In the genomic region with DNA sequence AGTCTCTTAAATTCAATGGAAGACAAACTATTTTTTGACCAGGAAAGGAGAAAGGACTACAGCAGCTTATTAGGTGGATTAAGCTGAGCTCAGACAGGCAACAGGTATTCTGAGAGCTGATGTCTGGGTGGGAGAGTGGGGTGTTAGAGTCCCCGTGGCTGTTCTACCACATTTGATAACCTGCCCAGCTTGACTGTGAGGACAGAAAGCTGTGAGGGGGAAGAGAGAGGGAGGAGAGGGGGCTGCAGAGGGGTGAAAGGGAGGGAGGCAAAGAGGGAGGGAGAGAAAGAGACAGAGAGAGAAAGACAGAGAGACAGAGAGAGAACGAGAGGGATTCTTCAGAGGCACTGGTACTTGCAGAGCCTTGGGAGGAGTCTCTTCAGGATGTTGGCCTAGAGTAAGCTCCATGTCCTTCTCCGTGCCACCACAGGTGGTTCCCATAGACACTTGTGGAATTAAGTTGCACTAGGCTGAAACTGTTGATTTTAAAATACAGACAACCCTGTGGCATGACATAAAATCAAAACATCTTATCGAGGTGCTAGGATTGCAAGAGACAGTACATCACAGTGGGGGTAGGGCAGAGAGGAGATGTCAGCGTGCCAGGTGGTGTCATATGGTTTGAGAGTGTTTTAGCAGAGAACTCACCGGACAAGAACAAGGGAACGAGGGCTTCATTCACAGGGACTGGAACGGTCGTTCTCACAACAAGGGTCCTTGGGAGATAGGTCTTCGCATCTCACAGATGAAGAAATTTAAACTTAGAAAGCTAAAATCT, we compare ENCODE assay signal across 11 mouse cellular contexts.
DNase-seq lines count a peak whose midpoint lies in the region; ATAC-seq lines count a peak whose summit lies in the region.
"Had no signal": no experiment of that assay in that cellular context is flagged by ENCODE, and none has a peak within 500 bp of the region (broad histone marks: within the 10 kb centered on the region; RNA-seq: fewer than 3 reads in every experiment).

No protein-coding gene starts in this region.

- no peaks in the 10 kb centered on the region for H3K9me3 ChIP-seq in hindbrain, embryonic 10.5 days
- H3K9me3 ChIP-seq in hindbrain, embryonic 14.5 days (ENCODE audit: control insufficient read depth, low read length), result no peaks in the 10 kb centered on the region
- H3K9me3 ChIP-seq in midbrain, embryonic 16.5 days (replicated peaks; ENCODE audit: control insufficient read depth, low read length, poor library complexity, severe bottlenecking), result no peaks in the 10 kb centered on the region
- H3K9me3 ChIP-seq: limb, embryonic 13.5 days had no signal

- no peaks in the 10 kb centered on the region for H3K36me3 ChIP-seq in hindbrain, embryonic 10.5 days
- H3K36me3 ChIP-seq in hindbrain, embryonic 14.5 days (replicated peaks; ENCODE audit: control insufficient read depth, insufficient read depth), result no peaks in the 10 kb centered on the region
- H3K36me3 ChIP-seq in midbrain, embryonic 16.5 days (ENCODE audit: control insufficient read depth, insufficient read depth, low read length), result no peaks in the 10 kb centered on the region
- H3K36me3 ChIP-seq: limb, embryonic 13.5 days had no signal

- ATAC-seq in hindbrain, embryonic 14.5 days (ENCODE audit: low FRiP score), result no peak
- peak; percentile 77 for ATAC-seq in midbrain, embryonic 16.5 days
- ATAC-seq: CD4-positive, CD25-positive, alpha-beta regulatory T cell, adult 4 months had no signal

- H3K27me3 ChIP-seq in hindbrain, embryonic 10.5 days (ENCODE audit: insufficient read depth, poor library complexity, severe bottlenecking), result no peaks in the 10 kb centered on the region
- H3K27me3 ChIP-seq in hindbrain, embryonic 14.5 days (ENCODE audit: control insufficient read depth, insufficient read depth, low read length), result no peaks in the 10 kb centered on the region
- no peaks in the 10 kb centered on the region for H3K27me3 ChIP-seq in midbrain, embryonic 16.5 days (ENCODE audit: control insufficient read depth, insufficient read depth, low read depth, low read length)
- H3K27me3 ChIP-seq: limb, embryonic 13.5 days had no signal

- H3K27ac ChIP-seq in hindbrain, embryonic 10.5 days, result peak overlapping the region; percentile 62; the same call in 1 of the 2 replicates
- H3K27ac ChIP-seq in hindbrain, embryonic 14.5 days, result no peak overlapping the region
- H3K27ac ChIP-seq in midbrain, embryonic 16.5 days (ENCODE audit: low read length), result no peak overlapping the region
- H3K27ac ChIP-seq: limb, embryonic 13.5 days; macrophage had no signal

- H3K9ac ChIP-seq in hindbrain, embryonic 14.5 days, result no peak overlapping the region
- H3K9ac ChIP-seq in midbrain, embryonic 16.5 days (ENCODE audit: low read depth, low read length), result no peak overlapping the region
- H3K9ac ChIP-seq: limb, embryonic 13.5 days had no signal

- H3K4me2 ChIP-seq in hindbrain, embryonic 14.5 days (replicated peaks), result no peak overlapping the region
- H3K4me2 ChIP-seq in midbrain, embryonic 16.5 days (ENCODE audit: low read length), result no peak overlapping the region; the same call in 1 of the 2 replicates

- 73% methylated on average over 10 of the region's 10 CpGs for WGBS in hindbrain, embryonic 10.5 days
- 76% methylated on average over 10 of the region's 10 CpGs for WGBS in hindbrain, embryonic 14.5 days
- WGBS in midbrain, embryonic 16.5 days, result 79% methylated on average over 10 of the region's 10 CpGs

- H3K4me3 ChIP-seq in hindbrain, embryonic 10.5 days, result no peak overlapping the region
- H3K4me3 ChIP-seq in hindbrain, embryonic 14.5 days (replicated peaks; ENCODE audit: low read length), result no peak overlapping the region
- no peak overlapping the region for H3K4me3 ChIP-seq in midbrain, embryonic 16.5 days (ENCODE audit: low read depth, low read length)
- H3K4me3 ChIP-seq: limb, embryonic 13.5 days had no signal

- peaks cover 14% of the 10 kb centered on the region for H3K4me1 ChIP-seq in hindbrain, embryonic 10.5 days (replicated peaks)
- H3K4me1 ChIP-seq in hindbrain, embryonic 14.5 days (replicated peaks; ENCODE audit: control insufficient read depth, insufficient read depth, low read length), result peaks cover 10% of the 10 kb centered on the region; the same call in 1 of the 2 replicates
- peaks cover 5% of the 10 kb centered on the region; the same call in 1 of the 2 replicates for H3K4me1 ChIP-seq in midbrain, embryonic 16.5 days (ENCODE audit: control insufficient read depth, insufficient read depth, low read length)

- no peak for DNase-seq in hindbrain, embryonic 10.5 days (ENCODE audit: low spot score)
- no peak for DNase-seq in hindbrain, embryonic 14.5 days (ENCODE audit: low spot score)
- DNase-seq in retina, postnatal 1 day, result peak; percentile 8
- DNase-seq in retina, embryonic 14.5 days (ENCODE audit: low spot score), result no peak
- DNase-seq in cerebellum, postnatal 14 days, result peak; percentile 49 to 60
- no peak for DNase-seq in layer of hippocampus, postnatal 25 days (ENCODE audit: extremely low spot score in 1 of 2, low spot score in 1 of 2)
- no peak for DNase-seq in right cerebral cortex, postnatal 4 days

Comparison
In these comparisons a context has a peak if more than half of its experiments do, and no peak if none do; other contexts are left out.
1. DNase-seq: peak in retina, postnatal 1 day (single experiment) and cerebellum, postnatal 14 days (2 of 2); none in hindbrain, embryonic 10.5 days (single experiment), hindbrain, embryonic 14.5 days (single experiment), retina, embryonic 14.5 days (single experiment), layer of hippocampus, postnatal 25 days (0 of 2) and right cerebral cortex, postnatal 4 days (single experiment).